Mouse (Mus musculus) left cerebral cortex, adult 11 months (tissue): ENCODE data around the gene Ifnz.
"Not testable (repeated sequence)": the region's sequence is repeated elsewhere in the genome, so short reads cannot be mapped to it uniquely, and the experiment has no call there.

Experiments used
- DNase-seq: peaks from one replicate; pipeline ENCODE4 v3.0.0; 2022; ENCODE audit warnings: low spot score

Ifnz gene

GRCm38 (mm10) chr4:88781831-88782230 lies at the start of gene Ifnz:
Ifnz (plus strand) TSS chr4:88782131.
- DNase-seq, result not testable (repeated sequence)

DNA sequence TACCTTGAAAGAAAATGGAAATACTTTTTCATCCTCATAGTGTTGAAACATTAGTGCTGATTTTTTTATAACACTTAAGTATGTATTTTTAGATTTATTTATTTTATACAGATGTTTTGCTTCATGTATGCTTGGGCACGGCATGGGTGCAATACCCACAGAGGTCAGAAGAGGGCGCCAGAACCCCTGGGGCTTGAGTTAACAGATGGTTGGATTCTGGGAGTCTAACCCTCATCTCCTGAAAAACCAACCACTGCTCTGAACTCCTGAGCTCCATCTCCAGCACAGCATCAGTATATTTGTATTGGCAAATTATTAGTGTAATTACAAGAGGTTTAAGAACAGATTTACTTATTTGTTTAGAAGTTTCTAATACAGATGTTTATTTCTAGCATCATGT lies 43.5 kb upstream of the Ifnz start:
- no peak for DNase-seq

- no peak for DNase-seq
Measured at GRCm38 (mm10) chr4:88739036-88739435, 42.9 kb upstream of the Ifnz start.

- DNase-seq, result no peak
Measured at GRCm38 (mm10) chr4:88741426-88741825, 40.5 kb upstream of the Ifnz start.

DNA sequence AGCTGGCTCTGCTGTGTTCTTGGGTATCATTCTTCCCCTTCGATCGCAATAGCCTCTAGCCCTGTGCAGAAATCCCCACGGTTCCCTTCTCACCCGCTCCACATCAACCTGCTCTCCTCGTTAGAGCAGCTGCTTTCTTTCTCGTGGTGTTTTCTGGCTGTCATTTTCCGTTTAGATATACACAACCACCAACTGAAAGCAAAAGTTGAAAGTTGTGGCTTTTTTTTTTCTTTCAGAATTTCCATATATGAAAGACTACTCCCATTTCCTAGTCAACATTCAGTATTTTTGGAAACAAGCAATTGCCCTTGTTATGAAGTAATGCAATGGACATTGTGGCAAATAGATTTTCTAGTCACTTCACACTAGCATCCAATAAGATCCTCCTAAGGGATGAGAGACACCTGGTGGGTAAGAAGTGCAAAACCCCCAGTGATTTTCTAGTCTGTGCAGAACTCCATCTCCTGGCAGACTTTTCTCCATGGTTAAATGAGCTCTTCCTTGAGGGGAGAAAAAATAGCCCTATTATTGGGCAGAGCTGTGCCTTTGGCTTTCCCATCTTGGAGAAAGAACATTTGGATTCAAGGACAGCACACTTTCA lies 39.1 kb upstream of the Ifnz start:
- DNase-seq, result no peak

GRCm38 (mm10) chr4:88744207-88744606 lies 37.7 kb upstream of the Ifnz start:
- DNase-seq, result no peak

- no peak for DNase-seq
Measured at GRCm38 (mm10) chr4:88749926-88750325, 32.0 kb upstream of the Ifnz start.

DNA sequence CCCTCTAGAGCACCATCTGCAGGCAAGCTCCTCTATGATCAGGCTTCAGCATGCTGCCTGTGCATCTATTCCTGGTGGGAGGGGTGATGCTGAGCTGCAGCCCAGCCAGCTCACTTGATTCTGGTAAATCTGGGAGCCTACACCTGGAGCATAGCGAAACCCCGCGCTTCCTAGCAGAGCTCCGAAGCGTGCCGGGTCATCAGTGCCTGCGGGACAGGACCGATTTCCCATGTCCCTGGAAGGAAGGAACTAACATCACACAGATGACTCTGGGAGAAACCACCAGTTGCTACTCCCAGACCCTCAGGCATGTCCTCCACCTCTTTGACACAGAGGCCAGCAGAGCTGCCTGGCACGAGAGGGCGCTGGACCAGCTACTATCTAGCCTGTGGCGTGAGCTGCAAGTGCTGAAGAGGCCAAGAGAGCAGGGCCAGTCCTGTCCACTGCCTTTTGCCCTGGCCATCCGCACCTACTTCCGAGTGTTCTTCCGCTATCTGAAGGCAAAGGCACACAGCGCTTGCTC lies 27.1 kb upstream of the Ifnz start, which contains the start of gene Gm13271:
TSS of gene Gm13271 (plus strand) at position 51 of the 523 bp plus-strand sequence.
- peak; percentile 61 for DNase-seq

GRCm38 (mm10) chr4:88756581-88757513 lies 25.1 kb upstream of the Ifnz start:
- DNase-seq, result not testable (repeated sequence)

DNA sequence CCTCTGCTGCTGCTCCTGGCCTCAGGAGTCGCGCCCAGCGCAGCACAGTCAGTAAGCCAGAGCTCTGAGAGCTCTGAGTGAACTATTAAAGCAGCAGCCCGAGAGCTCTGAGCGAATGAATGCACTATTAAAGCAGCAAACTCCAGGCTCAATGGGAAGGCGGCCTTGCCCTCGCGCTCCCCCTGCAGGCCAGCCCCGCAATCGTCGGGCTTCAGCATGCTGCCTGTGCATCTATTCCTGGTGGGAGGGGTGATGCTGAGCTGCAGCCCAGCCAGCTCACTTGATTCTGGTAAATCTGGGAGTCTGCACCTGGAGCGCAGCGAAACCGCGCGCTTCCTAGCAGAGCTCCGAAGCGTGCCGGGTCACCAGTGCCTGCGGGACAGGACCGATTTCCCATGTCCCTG lies 24.3 kb upstream of the Ifnz start:
- peak; percentile 89 for DNase-seq

DNA sequence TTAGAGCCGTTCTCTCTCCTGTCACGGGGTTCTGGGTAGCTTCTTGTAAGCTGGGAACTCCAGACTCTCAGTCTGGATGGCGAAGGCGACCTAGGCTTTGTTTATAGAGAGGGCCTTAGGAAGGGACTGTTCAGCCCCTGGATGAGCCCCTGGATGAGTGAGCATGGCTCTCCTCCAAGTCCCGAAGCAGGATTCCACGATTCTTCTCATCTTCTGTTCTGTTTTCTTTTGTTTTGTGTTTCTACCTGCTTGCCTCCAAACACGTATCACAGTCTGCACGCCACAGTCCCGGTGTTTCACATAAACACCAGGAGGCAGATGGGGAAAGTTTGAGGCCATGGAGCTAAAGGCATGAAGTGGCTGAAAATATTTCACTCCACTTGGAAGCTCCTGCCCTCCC lies 23.2 kb upstream of the Ifnz start:
- DNase-seq, result not testable (repeated sequence)

DNA sequence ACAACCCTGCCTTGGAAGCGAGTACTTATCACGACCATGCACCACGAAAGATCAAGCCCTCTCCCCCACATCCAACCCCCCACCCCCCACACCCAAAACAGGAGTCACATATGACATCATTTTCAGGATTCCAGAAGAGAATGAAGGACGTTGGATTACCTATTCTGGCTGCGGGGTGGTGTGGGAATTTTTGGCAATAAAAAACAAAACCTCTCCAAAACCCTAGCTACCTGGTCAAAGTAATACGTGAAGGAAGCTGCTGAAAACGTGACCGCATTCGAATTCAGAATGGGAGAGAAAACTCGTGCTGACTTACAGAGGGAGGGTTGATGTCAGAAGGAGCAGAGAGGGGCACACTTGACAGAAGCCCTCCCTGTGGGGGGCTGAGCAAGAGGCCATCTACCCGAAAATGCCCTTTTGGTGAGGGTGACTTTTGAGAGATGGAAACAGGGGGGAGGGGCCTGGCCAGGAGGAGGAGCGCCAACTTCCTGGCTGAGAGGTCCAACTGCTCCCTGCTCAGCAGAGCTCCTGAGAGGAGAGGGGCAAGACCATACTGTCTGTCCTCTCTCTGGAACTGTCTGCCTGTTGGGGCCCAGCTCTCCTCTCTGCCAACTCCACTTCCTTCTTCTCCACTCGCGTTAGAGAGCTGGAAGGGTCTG lies 22.2 kb upstream of the Ifnz start, which contains the start of gene Gm13283:
TSS of gene Gm13283 (plus strand) at position 510 of the 659 bp plus-strand sequence.
- DNase-seq, result not testable (repeated sequence)

DNA sequence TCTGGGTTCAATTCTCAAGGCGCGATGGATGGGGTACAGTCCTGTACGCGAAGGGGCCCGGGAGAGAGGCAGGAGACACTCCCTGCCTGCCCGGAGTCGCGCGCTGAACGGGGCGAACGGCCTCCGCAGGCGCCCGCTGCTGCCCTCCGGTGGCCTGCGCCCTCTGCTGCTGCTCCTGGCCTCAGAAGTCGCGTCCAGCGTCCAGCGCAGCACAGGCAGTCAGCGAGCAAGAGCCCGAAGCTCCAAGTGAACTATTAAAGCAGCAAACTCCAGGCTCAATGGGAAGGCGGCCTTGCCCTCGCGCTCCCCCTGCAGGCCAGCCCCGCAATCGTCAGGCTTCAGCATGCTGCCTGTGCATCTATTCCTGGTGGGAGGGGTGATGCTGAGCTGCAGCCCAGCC lies 21.5 kb upstream of the Ifnz start:
- DNase-seq, result not testable (repeated sequence)

GRCm38 (mm10) chr4:88761776-88762175 lies 20.2 kb upstream of the Ifnz start:
- DNase-seq, result peak; percentile 67

- DNase-seq, result not testable (repeated sequence)
Measured at GRCm38 (mm10) chr4:88762341-88762740, 19.6 kb upstream of the Ifnz start.

GRCm38 (mm10) chr4:88763384-88764018 lies 18.4 kb upstream of the Ifnz start:
- DNase-seq, result not testable (repeated sequence)

GRCm38 (mm10) chr4:88773534-88773933 lies 8.4 kb upstream of the Ifnz start, which contains the start of gene Gm13290:
Gm13290 (plus strand) TSS chr4:88773834.
- not testable (repeated sequence) for DNase-seq

GRCm38 (mm10) chr4:88776622-88777021 lies 5.3 kb upstream of the Ifnz start, which contains the start of gene Gm13289:
Gm13289 (plus strand) TSS chr4:88776922.
- not testable (repeated sequence) for DNase-seq

DNA sequence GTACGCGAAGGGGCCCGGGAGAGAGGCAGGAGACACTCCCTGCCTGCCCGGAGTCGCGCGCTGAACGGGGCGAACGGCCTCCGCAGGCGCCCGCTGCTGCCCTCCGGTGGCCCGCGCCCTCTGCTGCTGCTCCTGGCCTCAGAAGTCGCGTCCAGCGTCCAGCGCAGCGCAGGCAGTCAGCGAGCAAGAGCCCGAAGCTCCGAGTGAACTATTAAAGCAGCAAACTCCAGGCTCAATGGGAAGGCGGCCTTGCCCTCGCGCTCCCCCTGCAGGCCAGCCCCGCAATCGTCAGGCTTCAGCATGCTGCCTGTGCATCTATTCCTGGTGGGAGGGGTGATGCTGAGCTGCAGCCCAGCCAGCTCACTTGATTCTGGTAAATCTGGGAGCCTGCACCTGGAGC lies 2.4 kb upstream of the Ifnz start, which contains the start of gene Gm13272:
TSS of gene Gm13272 (plus strand) at position 301 of the 400 bp plus-strand sequence.
- DNase-seq, result not testable (repeated sequence)

DNA sequence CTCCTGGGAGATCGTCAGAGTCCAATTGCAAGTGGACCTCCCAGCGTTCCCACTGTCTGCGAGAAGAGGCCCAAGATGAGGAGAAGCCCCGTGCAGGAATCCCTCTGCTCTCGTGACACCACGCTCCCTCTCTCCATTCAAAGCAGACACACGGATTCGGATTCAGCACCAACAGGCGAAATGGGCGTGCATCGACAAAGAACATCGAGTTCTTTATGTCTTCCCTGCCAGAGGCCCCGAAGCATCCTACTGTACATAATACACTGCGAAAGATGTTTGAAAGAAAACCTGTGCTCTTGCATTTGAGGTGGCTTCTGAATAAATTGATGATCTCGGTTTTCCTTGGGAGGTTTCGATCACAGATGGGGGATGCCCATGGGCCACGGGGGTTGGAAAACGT lies 1.6 kb upstream of the Ifnz start:
- DNase-seq, result not testable (repeated sequence)

- not testable (repeated sequence) for DNase-seq
Measured at GRCm38 (mm10) chr4:88782335-88782734, 404 bp downstream of the Ifnz start.
